Mouse (Mus musculus): ENCODE data around the gene Dscaml1. TPM values are rescaled to one million over a fixed set of nuclear protein-coding genes. Genes with fewer than 3 reads are reported as not detected.

The Dscaml1 gene
- 0.13 TPM in 1 of 2 replicates, not detected in the other for polyA plus RNA-seq (2012; rRNA removed; ENCODE audit: low replicate concordance)

GRCm38 (mm10) chr9:45426456-45426855 lies at the start of gene Dscaml1:
Dscaml1 (plus strand) TSS chr9:45426628.

GRCm38 (mm10) chr9:45399434-45399833 lies 27.0 kb upstream of the Dscaml1 start, which contains the start of gene Fxyd2:
Fxyd2 (plus strand) TSS chr9:45399669.

Other genes with a start within 250 kb of the Dscaml1 start
- 1.3 and 1.6 TPM in 2 replicates for gene BC049352, start 244.6 kb upstream of the Dscaml1 start, polyA plus RNA-seq (2012; rRNA removed; ENCODE audit: low replicate concordance)
- gene Tmprss4, start 222.5 kb upstream of the Dscaml1 start, polyA plus RNA-seq (2012; rRNA removed; ENCODE audit: low replicate concordance), result 10.2 TPM in 1 of 2 replicates, not detected in the other
- 9.7 and 14.6 TPM in 2 replicates for gene Il10ra, start 157.5 kb upstream of the Dscaml1 start, polyA plus RNA-seq (2012; rRNA removed; ENCODE audit: low replicate concordance)
- 0.84 TPM in 1 of 2 replicates, not detected in the other for gene Tmprss13, start 107.5 kb upstream of the Dscaml1 start, polyA plus RNA-seq (2012; rRNA removed; ENCODE audit: low replicate concordance)
- gene Fxyd6, start 56.4 kb upstream of the Dscaml1 start, polyA plus RNA-seq (2012; rRNA removed; ENCODE audit: low replicate concordance), result 11.1 and 87.0 TPM in 2 replicates
- gene Fxyd2, start 27.0 kb upstream of the Dscaml1 start, polyA plus RNA-seq (2012; rRNA removed; ENCODE audit: low replicate concordance), result 15.4 and 34.3 TPM in 2 replicates